Mouse (Mus musculus): ENCODE data around the gene Lrrc3b.

Lrrc3b gene

GRCm38 (mm10) chr14:15438485-15439157, at the start of gene Lrrc3b:
Gene Lrrc3b (minus strand): TSS chr14:15438987.
- DNase-seq (ENCODE audit: low spot score), result peak; percentile 52

- DNase-seq (ENCODE audit: low spot score), result no peak
Observed at GRCm38 (mm10) chr14:15477668-15478067, 38.9 kb upstream of the Lrrc3b start.

GRCm38 (mm10) chr14:15438096-15438484, 697 bp downstream of the Lrrc3b start:
- peak; percentile 8 for DNase-seq (ENCODE audit: low spot score)

DNA sequence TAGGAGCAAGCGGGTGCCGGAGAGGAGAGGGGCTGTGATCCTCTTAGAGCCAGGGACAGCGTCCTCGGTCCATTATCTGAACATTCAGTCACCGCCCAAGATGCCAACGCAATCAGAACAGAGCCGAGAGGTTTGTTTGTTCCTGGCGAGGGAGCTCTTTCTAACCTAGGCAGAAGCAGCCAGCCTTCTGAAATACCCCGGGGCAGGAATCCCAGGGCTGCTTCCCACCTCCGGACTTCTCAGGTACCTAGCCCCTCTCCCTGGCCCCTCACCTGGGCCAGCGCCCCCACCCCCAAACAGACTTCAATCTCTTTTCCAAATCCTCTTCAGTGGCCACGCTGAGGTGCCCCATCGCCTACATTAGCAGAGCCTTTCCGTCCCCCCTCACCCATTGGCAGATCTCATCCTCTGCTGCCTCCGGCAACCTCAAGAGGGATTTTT, 1.3 kb downstream of the Lrrc3b start:
- DNase-seq (ENCODE audit: low spot score), result peak; percentile 5

- no peak for DNase-seq (ENCODE audit: low spot score)
Observed at GRCm38 (mm10) chr14:15437046-15437445, 1.7 kb downstream of the Lrrc3b start.

- no peak for DNase-seq (ENCODE audit: low spot score)
Observed at GRCm38 (mm10) chr14:15436586-15436985, 2.2 kb downstream of the Lrrc3b start.

- no peak for DNase-seq (ENCODE audit: low spot score)
Observed at GRCm38 (mm10) chr14:15432396-15432795, 6.4 kb downstream of the Lrrc3b start.

DNA sequence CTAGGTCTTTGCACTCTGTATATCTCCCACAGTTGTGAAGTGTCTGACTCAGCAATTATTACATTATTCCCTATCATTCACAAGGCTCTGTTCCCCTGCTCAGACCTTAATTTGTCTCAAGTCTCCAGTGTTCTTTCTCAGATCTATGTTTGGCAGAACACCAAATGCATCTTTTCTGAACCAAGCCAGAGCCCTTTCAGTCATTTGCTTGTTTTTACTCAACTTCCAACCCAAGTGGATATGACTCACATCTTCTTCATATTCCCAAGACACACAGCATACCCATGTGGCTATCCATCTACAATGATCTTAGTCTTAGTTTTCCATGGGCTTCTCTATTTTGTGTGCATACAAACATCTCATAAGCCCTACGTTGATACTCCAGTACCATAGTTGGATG, 17.2 kb downstream of the Lrrc3b start:
- no peak for DNase-seq (ENCODE audit: low spot score)

DNA sequence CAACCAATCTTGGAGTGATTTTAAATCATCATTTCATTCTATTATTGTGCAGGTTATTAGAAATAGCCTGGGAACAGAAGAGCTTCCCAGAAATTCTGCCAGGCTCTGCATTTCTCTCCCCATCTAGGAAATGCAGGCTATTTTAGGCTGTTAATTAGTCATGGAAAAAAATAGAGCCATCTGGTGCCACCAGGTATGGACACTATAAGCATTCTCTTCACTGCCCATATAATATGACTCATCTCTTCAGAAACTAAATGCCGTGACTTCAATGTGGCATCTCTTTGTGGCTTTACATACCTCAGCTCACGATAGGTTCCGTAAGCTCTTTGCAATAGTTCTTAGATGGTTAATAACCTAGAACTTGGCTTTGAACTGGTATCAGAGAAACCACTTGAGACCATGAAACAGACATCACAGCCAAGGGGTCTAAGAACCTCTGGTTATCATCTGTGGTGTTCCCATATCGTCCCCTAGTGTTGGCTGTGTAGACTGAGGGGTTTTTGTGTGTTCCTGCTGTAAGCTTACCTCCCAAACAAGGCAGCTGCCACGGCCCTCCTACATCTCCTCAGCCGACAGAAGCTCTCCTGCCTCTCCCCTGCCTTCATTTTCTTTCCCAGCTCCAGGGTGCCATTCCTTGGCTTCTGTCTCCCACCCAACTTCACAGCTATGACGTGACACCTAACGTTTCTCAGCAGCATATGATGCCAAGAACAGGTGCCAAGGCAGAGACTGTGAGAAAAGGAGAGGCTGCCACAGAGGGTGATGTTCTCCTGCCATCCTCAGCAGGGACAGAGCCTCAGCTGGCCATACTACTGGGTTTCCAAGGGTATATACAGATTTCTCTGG, 27.9 kb downstream of the Lrrc3b start:
- DNase-seq (ENCODE audit: low spot score), result no peak

GRCm38 (mm10) chr14:15385536-15385935, 53.3 kb downstream of the Lrrc3b start:
- DNase-seq (ENCODE audit: low spot score), result no peak

GRCm38 (mm10) chr14:15384972-15385371, 53.8 kb downstream of the Lrrc3b start:
- DNase-seq (ENCODE audit: low spot score), result no peak

GRCm38 (mm10) chr14:15384532-15384931, 54.3 kb downstream of the Lrrc3b start:
- DNase-seq (ENCODE audit: low spot score), result no peak

DNA sequence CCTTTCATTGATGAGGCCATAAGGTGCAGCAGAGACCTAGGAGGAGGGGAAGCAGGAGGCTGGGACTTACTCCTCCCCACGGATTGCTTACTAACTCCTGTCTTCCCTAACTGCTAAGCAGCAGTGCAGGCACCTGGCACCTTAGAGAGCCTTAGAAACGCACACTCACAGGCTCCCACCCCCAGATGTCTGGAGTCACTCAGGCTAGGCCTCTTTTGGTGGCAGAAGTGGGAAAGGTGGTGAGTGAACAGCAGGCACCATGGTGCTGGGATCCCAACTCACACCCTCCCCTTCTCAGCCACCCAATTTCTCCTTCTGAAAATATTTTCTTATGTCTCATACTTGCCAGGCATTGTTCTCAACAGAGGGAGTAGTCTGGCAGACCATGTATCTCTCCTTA, 55.7 kb downstream of the Lrrc3b start:
- no peak for DNase-seq (ENCODE audit: low spot score)

- no peak for DNase-seq (ENCODE audit: low spot score)
Observed at GRCm38 (mm10) chr14:15377368-15377767, 61.4 kb downstream of the Lrrc3b start.

- no peak for DNase-seq (ENCODE audit: low spot score)
Observed at GRCm38 (mm10) chr14:15376786-15377185, 62.0 kb downstream of the Lrrc3b start.

GRCm38 (mm10) chr14:15374271-15374670, 64.5 kb downstream of the Lrrc3b start:
- no peak for DNase-seq (ENCODE audit: low spot score)

DNA sequence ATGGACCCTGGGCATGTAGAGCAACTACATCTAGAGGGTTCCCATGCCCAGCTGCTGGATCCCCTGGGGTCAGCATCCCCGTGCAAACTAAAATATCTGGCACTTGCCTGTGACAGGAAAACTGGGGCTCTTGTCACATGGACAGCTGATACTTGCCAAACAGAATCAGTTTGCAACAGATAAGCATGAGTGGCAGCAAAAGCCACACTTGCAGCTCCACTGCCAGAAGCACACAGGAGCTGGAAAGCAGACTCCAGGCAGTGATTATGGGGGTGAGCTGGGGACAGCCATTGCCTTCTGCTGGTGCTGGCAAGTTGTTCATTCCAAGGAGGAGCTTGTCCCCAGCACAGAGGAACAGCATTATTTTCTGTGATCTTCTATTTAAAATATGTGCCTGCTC, 65.8 kb downstream of the Lrrc3b start:
- no peak for DNase-seq (ENCODE audit: low spot score)

GRCm38 (mm10) chr14:15365045-15365444, 73.7 kb downstream of the Lrrc3b start:
- no peak for DNase-seq (ENCODE audit: low spot score)

DNA sequence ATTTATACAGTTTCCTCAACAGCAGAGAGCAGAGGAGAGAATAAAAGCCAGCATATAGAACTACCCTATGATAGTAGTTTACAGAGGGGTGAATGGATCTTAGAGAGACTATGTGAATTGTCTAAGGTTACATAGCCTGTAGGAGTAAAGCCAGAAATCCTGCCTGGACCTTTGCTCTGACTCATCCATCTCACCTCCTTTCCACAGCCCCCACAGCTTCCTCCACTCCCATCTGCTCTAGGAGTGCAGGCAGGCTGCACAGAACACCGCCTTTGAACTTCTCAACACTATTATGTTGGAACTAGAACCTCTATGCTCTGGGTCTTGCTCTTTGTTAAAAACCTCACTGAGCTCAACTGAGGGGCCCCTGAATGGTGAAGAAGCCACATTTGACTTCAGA, 78.9 kb downstream of the Lrrc3b start:
- no peak for DNase-seq (ENCODE audit: low spot score)

- DNase-seq (ENCODE audit: low spot score), result no peak
Observed at GRCm38 (mm10) chr14:15359134-15359533, 79.7 kb downstream of the Lrrc3b start.

GRCm38 (mm10) chr14:15355512-15355911, 83.3 kb downstream of the Lrrc3b start:
- peak; percentile 82 for DNase-seq (ENCODE audit: low spot score)

DNA sequence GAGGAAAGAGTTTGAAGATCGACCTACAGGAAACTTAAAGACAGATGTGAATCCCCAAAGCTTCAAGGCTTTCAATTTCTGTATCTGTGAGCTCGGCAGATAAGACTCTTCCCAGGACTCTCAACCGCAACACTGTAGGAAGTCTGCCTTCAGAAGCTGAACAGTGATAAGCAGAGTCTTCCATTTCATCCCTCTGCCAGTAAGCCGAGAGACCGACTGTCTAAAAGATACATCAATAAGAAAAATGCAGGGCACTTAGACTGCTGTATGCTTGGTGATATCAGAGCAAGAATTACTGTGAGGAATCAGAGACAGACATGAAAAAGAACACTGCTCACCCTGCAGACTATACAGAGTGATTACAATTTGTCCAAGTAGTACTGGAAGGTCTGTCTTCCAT, 84.5 kb downstream of the Lrrc3b start:
- no peak for DNase-seq (ENCODE audit: low spot score)

DNA sequence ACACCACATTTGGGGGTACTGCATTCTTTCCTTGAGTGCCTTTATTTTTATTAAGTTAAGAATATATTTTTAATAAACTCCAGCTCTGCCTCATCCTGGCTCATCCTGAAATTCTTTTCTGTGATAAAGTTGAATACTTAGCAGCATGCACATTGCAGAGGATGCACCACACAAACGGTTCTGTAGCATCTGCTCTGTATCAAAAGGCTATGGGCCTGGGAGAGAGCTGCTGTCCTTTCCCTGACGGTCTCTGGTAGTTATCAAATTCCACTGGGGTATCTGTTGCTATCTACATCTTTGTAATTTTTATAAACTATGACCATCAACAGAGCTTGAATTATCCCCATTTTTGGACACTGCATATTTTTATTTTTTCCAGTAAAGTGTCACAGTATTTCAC, 105.7 kb downstream of the Lrrc3b start:
- no peak for DNase-seq (ENCODE audit: low spot score)

Data from retina, embryonic 14.5 days (tissue).